ENCODE assay signal across 12 mouse cellular contexts in the genomic region with DNA sequence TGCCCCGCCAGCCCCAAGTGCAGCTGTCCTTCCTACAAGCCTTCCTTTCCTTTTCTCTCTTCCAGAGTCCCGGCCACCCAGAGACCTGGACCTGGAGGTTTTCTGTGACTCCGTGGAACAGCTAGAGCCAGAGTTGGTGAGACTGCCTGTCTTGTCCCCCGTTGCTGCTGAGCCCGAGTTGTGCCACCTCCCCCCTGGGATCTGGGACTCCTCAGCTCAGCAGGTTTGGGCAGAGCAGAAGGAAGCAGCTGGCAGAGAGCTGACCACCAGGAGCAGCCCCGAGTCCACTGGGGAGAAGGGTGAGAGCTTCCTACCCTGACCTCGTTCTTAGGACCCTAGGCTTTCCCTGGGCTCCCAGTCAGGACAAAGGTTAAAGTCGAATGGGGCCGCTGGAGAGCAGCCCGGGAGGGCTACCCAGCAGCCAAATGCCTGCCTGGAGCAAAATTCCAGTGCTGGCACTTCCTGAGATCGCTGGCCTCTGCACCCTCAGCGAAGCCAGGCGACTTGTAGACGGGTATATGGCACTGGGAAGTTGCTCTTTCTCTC. TPM values are rescaled to one million over a fixed set of nuclear protein-coding genes. Genes with fewer than 3 reads are reported as not detected.
DNase-seq lines count a peak whose midpoint lies in the region; ATAC-seq and TF ChIP-seq lines count a peak whose summit lies in the region.
"Had no signal": no experiment of that assay in that cellular context is flagged by ENCODE, and none has a peak within 500 bp of the region (broad histone marks: within the 10 kb centered on the region; RNA-seq: fewer than 3 reads in every experiment).

No protein-coding gene starts in this region.

- peaks cover 5% of the 10 kb centered on the region; the same call in 1 of the 2 replicates for H3K27me3 ChIP-seq in stomach, embryonic 16.5 days (ENCODE audit: control insufficient read depth, insufficient read depth, low read length)
- no peaks in the 10 kb centered on the region for H3K27me3 ChIP-seq in stomach, postnatal 0 days (ENCODE audit: control insufficient read depth, insufficient read depth, low read length)
- H3K27me3 ChIP-seq in midbrain, embryonic 15.5 days (replicated peaks) = peaks cover 16% of the 10 kb centered on the region

- DNase-seq in cerebellum, adult 11 months = peak; percentile 24
- no peak for DNase-seq in cerebellum, adult 9-10 months
- no peak for DNase-seq in stomach, postnatal 0 days (ENCODE audit: low spot score)
- peak; percentile 83 to 90 for DNase-seq in kidney, postnatal 36 days
- DNase-seq in lung, adult 18-20 months = no peak
- no peak for DNase-seq in spleen, adult 18-20 months

- no peak overlapping the region for H3K27ac ChIP-seq in stomach, embryonic 16.5 days (ENCODE audit: low read length)
- no peak overlapping the region for H3K27ac ChIP-seq in stomach, postnatal 0 days (replicated peaks)
- no peak overlapping the region for H3K27ac ChIP-seq in midbrain, embryonic 15.5 days
- H3K27ac ChIP-seq: embryonic facial prominence, embryonic 15.5 days; neural tube, embryonic 13.5 days had no signal

- no peaks in the 10 kb centered on the region for H3K9me3 ChIP-seq in stomach, embryonic 16.5 days (replicated peaks; ENCODE audit: control insufficient read depth, low read length)
- H3K9me3 ChIP-seq in stomach, postnatal 0 days (ENCODE audit: control insufficient read depth, low read length) = no peaks in the 10 kb centered on the region
- H3K9me3 ChIP-seq in midbrain, embryonic 15.5 days = no peaks in the 10 kb centered on the region
- H3K9me3 ChIP-seq: embryonic facial prominence, embryonic 15.5 days; neural tube, embryonic 13.5 days had no signal

- TF ChIP-seq CTCF in stomach, postnatal 0 days (IDR thresholded peaks at IDR 0.05; ENCODE audit: low read depth) = no peak

- H3K9ac ChIP-seq in stomach, embryonic 16.5 days (ENCODE audit: low read length) = peak overlapping the region; percentile 39; the same call in 1 of the 2 replicates
- H3K9ac ChIP-seq in stomach, postnatal 0 days (ENCODE audit: low read length) = no peak overlapping the region
- H3K9ac ChIP-seq in midbrain, embryonic 15.5 days = no peak overlapping the region
- H3K9ac ChIP-seq: embryonic facial prominence, embryonic 15.5 days; neural tube, embryonic 13.5 days had no signal

- WGBS in stomach, embryonic 16.5 days = 53% methylated on average over 14 of the region's 14 CpGs
- WGBS in stomach, postnatal 0 days = 56% methylated on average over 14 of the region's 14 CpGs
- 58% methylated on average over 14 of the region's 14 CpGs for WGBS in midbrain, embryonic 15.5 days

- ATAC-seq in stomach, embryonic 16.5 days (ENCODE audit: insufficient read depth, low FRiP score) = no peak
- ATAC-seq in stomach, postnatal 0 days (ENCODE audit: low FRiP score, low TSS enrichment) = no peak
- ATAC-seq in midbrain, embryonic 15.5 days (replicated peaks) = no peak
- ATAC-seq: lung, postnatal 0 days had no signal

- H3K36me3 ChIP-seq in stomach, embryonic 16.5 days (ENCODE audit: control insufficient read depth, insufficient read depth, low read length) = no peaks in the 10 kb centered on the region; the same call in 1 of the 2 replicates
- H3K36me3 ChIP-seq in stomach, postnatal 0 days (ENCODE audit: control insufficient read depth, insufficient read depth, low read length) = peaks cover 4% of the 10 kb centered on the region
- no peaks in the 10 kb centered on the region for H3K36me3 ChIP-seq in midbrain, embryonic 15.5 days (replicated peaks)
- H3K36me3 ChIP-seq: embryonic facial prominence, embryonic 15.5 days; neural tube, embryonic 13.5 days had no signal

- H3K4me3 ChIP-seq in stomach, embryonic 16.5 days (replicated peaks; ENCODE audit: low read length) = no peak overlapping the region
- no peak overlapping the region for H3K4me3 ChIP-seq in stomach, postnatal 0 days (ENCODE audit: low read depth, low read length)
- no peak overlapping the region for H3K4me3 ChIP-seq in midbrain, embryonic 15.5 days
- H3K4me3 ChIP-seq: embryonic facial prominence, embryonic 15.5 days; neural tube, embryonic 13.5 days had no signal

- H3K4me1 ChIP-seq in stomach, embryonic 16.5 days (ENCODE audit: control insufficient read depth, insufficient read depth, low read length) = peaks cover 24% of the 10 kb centered on the region
- peaks cover 3% of the 10 kb centered on the region for H3K4me1 ChIP-seq in stomach, postnatal 0 days (replicated peaks; ENCODE audit: control insufficient read depth, insufficient read depth)
- peaks cover 18% of the 10 kb centered on the region for H3K4me1 ChIP-seq in midbrain, embryonic 15.5 days

- no peak for TF ChIP-seq EP300 in stomach, postnatal 0 days (optimal IDR thresholded peaks at IDR 0.05)

- 0 out of 2 replicates have a peak overlapping the region, but pooled peaks have one; percentile 21 for H3K4me2 ChIP-seq in stomach, embryonic 16.5 days (ENCODE audit: low read depth, low read length)
- H3K4me2 ChIP-seq in stomach, postnatal 0 days (replicated peaks; ENCODE audit: low read depth) = no peak overlapping the region
- no peak overlapping the region for H3K4me2 ChIP-seq in midbrain, embryonic 15.5 days
- H3K4me2 ChIP-seq: embryonic facial prominence, embryonic 15.5 days; midbrain, embryonic 11.5 days; neural tube, embryonic 13.5 days had no signal

RNA-seq across cellular contexts. Expression of gene Acbd4, which starts 3.8 kb away (rescaled TPM):
- polyA plus RNA-seq in stomach, embryonic 16.5 days (2015; fragmentation: Nextera tagmentation; extraction: Ambion mirVana) = 31.0 and 36.4 TPM in 2 replicates
- 28.6 and 36.7 TPM in 2 replicates for polyA plus RNA-seq in stomach, postnatal 0 days (2015; fragmentation: Nextera tagmentation; extraction: Ambion mirVana)
- 9.7 and 11.1 TPM in 2 replicates for polyA plus RNA-seq in midbrain, embryonic 15.5 days (2015; fragmentation: Nextera tagmentation; extraction: Ambion mirVana)

RNA-seq across cellular contexts. Expression of gene Plcd3, which starts 3.8 kb away (rescaled TPM):
- 5.2 and 6.5 TPM in 2 replicates for polyA plus RNA-seq in stomach, embryonic 16.5 days (2015; fragmentation: Nextera tagmentation; extraction: Ambion mirVana)
- 4.2 and 5.0 TPM in 2 replicates for polyA plus RNA-seq in stomach, postnatal 0 days (2015; fragmentation: Nextera tagmentation; extraction: Ambion mirVana)
- 3.0 and 3.8 TPM in 2 replicates for polyA plus RNA-seq in midbrain, embryonic 15.5 days (2015; fragmentation: Nextera tagmentation; extraction: Ambion mirVana)

RNA-seq across cellular contexts. Expression of gene Hexim1, which starts 10.8 kb away (rescaled TPM):
- 4.7 and 5.7 TPM in 2 replicates for polyA plus RNA-seq in stomach, embryonic 16.5 days (2015; fragmentation: Nextera tagmentation; extraction: Ambion mirVana)
- 3.8 and 4.1 TPM in 2 replicates for polyA plus RNA-seq in stomach, postnatal 0 days (2015; fragmentation: Nextera tagmentation; extraction: Ambion mirVana)
- polyA plus RNA-seq in midbrain, embryonic 15.5 days (2015; fragmentation: Nextera tagmentation; extraction: Ambion mirVana) = 3.1 and 3.7 TPM in 2 replicates

RNA-seq across cellular contexts. Expression of gene Hexim2, which starts 27.0 kb away (rescaled TPM):
- polyA plus RNA-seq in stomach, embryonic 16.5 days (2015; fragmentation: Nextera tagmentation; extraction: Ambion mirVana) = 6.3 and 7.9 TPM in 2 replicates
- polyA plus RNA-seq in stomach, postnatal 0 days (2015; fragmentation: Nextera tagmentation; extraction: Ambion mirVana) = 3.7 and 4.4 TPM in 2 replicates
- polyA plus RNA-seq in midbrain, embryonic 15.5 days (2015; fragmentation: Nextera tagmentation; extraction: Ambion mirVana) = 27.2 and 33.4 TPM in 2 replicates

Comparison
In these comparisons a context has a peak if more than half of its experiments do, and no peak if none do; other contexts are left out.
1. DNase-seq: peak in cerebellum, adult 11 months (single experiment) and kidney, postnatal 36 days (2 of 2); none in cerebellum, adult 9-10 months (single experiment), stomach, postnatal 0 days (single experiment), lung, adult 18-20 months (0 of 2) and spleen, adult 18-20 months (0 of 2).